ENCODE assay signal across 28 mouse cellular contexts in genomic region chr5:99388585-99389250, GRCm38 (mm10).
DNase-seq lines count a peak whose midpoint lies in the region; ATAC-seq and TF ChIP-seq lines count a peak whose summit lies in the region.
"Had no signal": no experiment of that assay in that cellular context is flagged by ENCODE, and none has a peak within 500 bp of the region (broad histone marks: within the 10 kb centered on the region; RNA-seq: fewer than 3 reads in every experiment).

No protein-coding gene starts in this region.

- TF ChIP-seq POLR2A in heart, adult 2 months (IDR thresholded peaks at IDR 0.05; ENCODE audit: insufficient read depth, low read depth, low read length): no peak
- no peak for TF ChIP-seq POLR2A in cortical plate, adult 2 months (IDR thresholded peaks at IDR 0.05; ENCODE audit: extremely low read depth, insufficient read depth, low read length)
- no peak for TF ChIP-seq POLR2A in olfactory bulb, adult 2 months (IDR thresholded peaks at IDR 0.05; ENCODE audit: insufficient read depth, low read depth, low read length)

- WGBS in heart, embryonic 16.5 days: 84% methylated on average over 10 of the region's 10 CpGs
- WGBS in heart, adult 2 months: 87% methylated on average over 10 of the region's 10 CpGs
- 62% methylated on average over 10 of the region's 10 CpGs for WGBS in lung, embryonic 16.5 days
- WGBS in olfactory bulb, adult 2 months: 79% methylated on average over 10 of the region's 10 CpGs
- WGBS in hindbrain, embryonic 14.5 days: 73% methylated on average over 10 of the region's 10 CpGs

- H3K4me3 ChIP-seq in heart, embryonic 16.5 days (ENCODE audit: low read length): no peak overlapping the region
- no peak overlapping the region for H3K4me3 ChIP-seq in heart, adult 2 months
- H3K4me3 ChIP-seq in lung, embryonic 16.5 days (ENCODE audit: low read length): no peak overlapping the region
- no peak overlapping the region for H3K4me3 ChIP-seq in cortical plate, adult 2 months (ENCODE audit: insufficient read depth, low read length)
- H3K4me3 ChIP-seq in olfactory bulb, adult 2 months (ENCODE audit: insufficient read depth, low read depth, low read length): no peak overlapping the region
- no peak overlapping the region for H3K4me3 ChIP-seq in hindbrain, embryonic 14.5 days (replicated peaks; ENCODE audit: low read length)
- H3K4me3 ChIP-seq: embryonic facial prominence, embryonic 12.5 days; heart, embryonic 12.5 days; layer of hippocampus, adult 2 months; megakaryocyte, embryonic 14.5 days; neural tube, embryonic 13.5 days; stomach, embryonic 15.5 days had no signal

- intact Hi-C loops in heart, adult 2 months (cut with DNase I): no loop called here

- H3K27ac ChIP-seq in heart, embryonic 16.5 days (ENCODE audit: low read length): 0 out of 2 replicates have a peak overlapping the region, but pooled peaks have one; percentile 32
- no peak overlapping the region for H3K27ac ChIP-seq in heart, adult 2 months
- no peak overlapping the region for H3K27ac ChIP-seq in lung, embryonic 16.5 days (ENCODE audit: low read length)
- peak overlapping the region; percentile 85 for H3K27ac ChIP-seq in cortical plate, adult 2 months (ENCODE audit: insufficient read depth, low read length)
- H3K27ac ChIP-seq in olfactory bulb, adult 2 months (ENCODE audit: insufficient read depth, low read depth, low read length): peak overlapping the region; percentile 38
- H3K27ac ChIP-seq in hindbrain, embryonic 14.5 days: no peak overlapping the region
- H3K27ac ChIP-seq: embryonic facial prominence, embryonic 12.5 days; hindbrain, postnatal 0 days; neural tube, embryonic 13.5 days; stomach, embryonic 15.5 days had no signal

- no peak for TF ChIP-seq CTCF in heart, adult 2 months (IDR thresholded peaks at IDR 0.05)
- no peak for TF ChIP-seq CTCF in cortical plate, adult 2 months (IDR thresholded peaks at IDR 0.05; ENCODE audit: extremely low read depth, insufficient read depth, low read length)
- TF ChIP-seq CTCF in olfactory bulb, adult 2 months (IDR thresholded peaks at IDR 0.05; ENCODE audit: insufficient read depth, low read depth, low read length): no peak

- H3K4me1 ChIP-seq in heart, embryonic 16.5 days (ENCODE audit: control insufficient read depth, insufficient read depth, low read length): peaks cover 5% of the 10 kb centered on the region; the same call in 1 of the 2 replicates
- H3K4me1 ChIP-seq in heart, adult 2 months (ENCODE audit: control insufficient read depth, insufficient read depth, low read length): peaks cover 7% of the 10 kb centered on the region; the same call in 1 of the 2 replicates
- peaks cover 18% of the 10 kb centered on the region for H3K4me1 ChIP-seq in lung, embryonic 16.5 days (replicated peaks; ENCODE audit: control insufficient read depth, insufficient read depth, low read length)
- H3K4me1 ChIP-seq in cortical plate, adult 2 months (ENCODE audit: control insufficient read depth, insufficient read depth, low read length): peaks cover 12% of the 10 kb centered on the region
- peaks cover 29% of the 10 kb centered on the region for H3K4me1 ChIP-seq in olfactory bulb, adult 2 months (ENCODE audit: control insufficient read depth, insufficient read depth, low read length)
- peaks cover 14% of the 10 kb centered on the region for H3K4me1 ChIP-seq in hindbrain, embryonic 14.5 days (replicated peaks; ENCODE audit: control insufficient read depth, insufficient read depth, low read length)

- H3K27me3 ChIP-seq in heart, embryonic 16.5 days (ENCODE audit: control insufficient read depth, insufficient read depth, low read length): no peaks in the 10 kb centered on the region
- H3K27me3 ChIP-seq in heart, adult 2 months (ENCODE audit: control insufficient read depth, insufficient read depth, low read length): no peaks in the 10 kb centered on the region
- no peaks in the 10 kb centered on the region for H3K27me3 ChIP-seq in lung, embryonic 16.5 days (ENCODE audit: control insufficient read depth, insufficient read depth, low read depth, low read length)
- peaks cover 48% of the 10 kb centered on the region for H3K27me3 ChIP-seq in hindbrain, embryonic 14.5 days (ENCODE audit: control insufficient read depth, insufficient read depth, low read length)
- H3K27me3 ChIP-seq: CH12.LX; embryonic facial prominence, embryonic 12.5 days; heart, embryonic 12.5 days; stomach, embryonic 15.5 days had no signal

- ATAC-seq in heart, embryonic 16.5 days (replicated peaks; ENCODE audit: extremely low read depth, insufficient read depth, low FRiP score): no peak
- ATAC-seq in lung, embryonic 16.5 days (ENCODE audit: low read depth): peak; percentile 20; the same call in 1 of the 2 replicates
- no peak for ATAC-seq in hindbrain, embryonic 14.5 days (ENCODE audit: low FRiP score)
- ATAC-seq: forebrain, postnatal 0 days; hindbrain, postnatal 0 days; intestine, embryonic 16.5 days had no signal

- H3K9me3 ChIP-seq in heart, embryonic 16.5 days (replicated peaks; ENCODE audit: control insufficient read depth, low read length): no peaks in the 10 kb centered on the region
- H3K9me3 ChIP-seq in lung, embryonic 16.5 days (ENCODE audit: control insufficient read depth, low read length): no peaks in the 10 kb centered on the region
- no peaks in the 10 kb centered on the region for H3K9me3 ChIP-seq in hindbrain, embryonic 14.5 days (ENCODE audit: control insufficient read depth, low read length)
- H3K9me3 ChIP-seq: embryonic facial prominence, embryonic 12.5 days; heart, embryonic 12.5 days; megakaryocyte, embryonic 14.5 days; neural tube, embryonic 13.5 days; stomach, embryonic 15.5 days had no signal

- H3K36me3 ChIP-seq in heart, embryonic 16.5 days (ENCODE audit: control insufficient read depth, insufficient read depth): no peaks in the 10 kb centered on the region
- H3K36me3 ChIP-seq in heart, adult 2 months (ENCODE audit: control insufficient read depth, insufficient read depth, low read length): no peaks in the 10 kb centered on the region
- no peaks in the 10 kb centered on the region for H3K36me3 ChIP-seq in lung, embryonic 16.5 days (ENCODE audit: control insufficient read depth, insufficient read depth, low read length)
- H3K36me3 ChIP-seq in hindbrain, embryonic 14.5 days (replicated peaks; ENCODE audit: control insufficient read depth, insufficient read depth): no peaks in the 10 kb centered on the region
- H3K36me3 ChIP-seq: embryonic facial prominence, embryonic 12.5 days; heart, embryonic 12.5 days; neural tube, embryonic 13.5 days; stomach, embryonic 15.5 days had no signal

- no peak for TF ChIP-seq EP300 in heart, adult 2 months (IDR thresholded peaks at IDR 0.05; ENCODE audit: insufficient read depth, low read depth, low read length)

- no peak overlapping the region for H3K4me2 ChIP-seq in heart, embryonic 16.5 days (ENCODE audit: low read depth, low read length)
- no peak overlapping the region for H3K4me2 ChIP-seq in lung, embryonic 16.5 days (ENCODE audit: low read depth, low read length)
- no peak overlapping the region for H3K4me2 ChIP-seq in hindbrain, embryonic 14.5 days (replicated peaks)
- H3K4me2 ChIP-seq: embryonic facial prominence, embryonic 12.5 days; heart, embryonic 12.5 days; neural tube, embryonic 13.5 days; stomach, embryonic 15.5 days had no signal

- DNase-seq in heart, adult 2 months: no peak
- DNase-seq in lung, postnatal 10 days: no peak
- no peak for DNase-seq in hindbrain, embryonic 14.5 days (ENCODE audit: low spot score)
- DNase-seq: adrenal gland, adult 8-10 months; B cell, adult 2 months; cerebellum, adult 18-20 months; cerebellum, postnatal 14 days; forebrain, postnatal 0 days; gastrocnemius, postnatal 36 days; kidney, adult 9 months; midbrain, embryonic 14.5 days; right cerebral cortex, adult 18-20 months; right cerebral cortex, postnatal 4 days; thymus, adult 18-20 months; thymus, postnatal 36 days had no signal

- no peaks in the 10 kb centered on the region for H3K79me2 ChIP-seq in heart, adult 2 months (replicated peaks; ENCODE audit: control insufficient read depth, insufficient read depth, low read length)

- no peak overlapping the region for H3K9ac ChIP-seq in heart, embryonic 16.5 days (ENCODE audit: low read length)
- no peak overlapping the region for H3K9ac ChIP-seq in heart, adult 2 months (ENCODE audit: low read depth, low read length)
- H3K9ac ChIP-seq in lung, embryonic 16.5 days (ENCODE audit: low read length): no peak overlapping the region
- H3K9ac ChIP-seq in hindbrain, embryonic 14.5 days: no peak overlapping the region
- H3K9ac ChIP-seq: embryonic facial prominence, embryonic 12.5 days; forebrain, postnatal 0 days; heart, embryonic 12.5 days; neural tube, embryonic 13.5 days; stomach, embryonic 15.5 days had no signal

Comparison
In these comparisons a context has a peak if more than half of its experiments do, and no peak if none do; other contexts are left out.
1. H3K27ac ChIP-seq: peak in heart, embryonic 16.5 days (single experiment), cortical plate, adult 2 months (single experiment) and olfactory bulb, adult 2 months (single experiment); none in heart, adult 2 months (single experiment), lung, embryonic 16.5 days (single experiment) and hindbrain, embryonic 14.5 days (single experiment).